Mouse (Mus musculus) ES-E14 (cell line): Measurements from ENCODE around the gene Stard5.

Experiments
- CHD2 ChIP-seq: IDR thresholded peaks from 2 replicates; pipeline ENCODE4 v1.6.1; 2014; ENCODE audit warnings: mild to moderate bottlenecking, low read depth, low read length, inconsistent platforms
- HCFC1 ChIP-seq: IDR thresholded peaks from 2 replicates; pipeline ENCODE4 v1.6.1; 2012; ENCODE audit warnings: low read length, inconsistent platforms, borderline replicate concordance; ENCODE audit not compliant: insufficient read depth
- MAFK ChIP-seq: IDR thresholded peaks from 2 replicates; pipeline ENCODE4 v1.6.1; 2014; ENCODE audit warnings: mild to moderate bottlenecking, low read depth, low read length, inconsistent platforms; ENCODE audit not compliant: insufficient read depth

DNA sequence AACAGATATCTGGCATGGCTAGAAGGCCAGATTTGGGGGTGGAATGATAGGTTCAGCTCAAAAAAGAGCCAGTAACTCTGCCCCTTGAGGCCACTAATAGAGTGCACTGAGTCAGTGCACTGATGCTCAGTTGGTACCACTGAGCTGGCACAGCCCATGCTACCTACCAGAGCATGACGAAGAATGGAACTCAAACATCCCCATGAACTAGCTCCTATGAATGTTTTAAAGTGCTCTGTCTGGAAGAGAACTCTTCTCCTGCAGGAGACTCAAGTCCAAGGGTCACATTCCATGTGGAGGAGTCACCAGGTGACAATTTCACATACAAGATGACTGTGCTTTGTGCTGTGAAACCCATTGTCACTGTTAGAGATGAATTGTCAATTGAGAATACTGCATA lies 13.1 kb upstream of the Stard5 start:
- no peak for TF ChIP-seq HCFC1
- no peak for TF ChIP-seq MAFK
- TF ChIP-seq CHD2 = no peak
